In the genomic region with DNA sequence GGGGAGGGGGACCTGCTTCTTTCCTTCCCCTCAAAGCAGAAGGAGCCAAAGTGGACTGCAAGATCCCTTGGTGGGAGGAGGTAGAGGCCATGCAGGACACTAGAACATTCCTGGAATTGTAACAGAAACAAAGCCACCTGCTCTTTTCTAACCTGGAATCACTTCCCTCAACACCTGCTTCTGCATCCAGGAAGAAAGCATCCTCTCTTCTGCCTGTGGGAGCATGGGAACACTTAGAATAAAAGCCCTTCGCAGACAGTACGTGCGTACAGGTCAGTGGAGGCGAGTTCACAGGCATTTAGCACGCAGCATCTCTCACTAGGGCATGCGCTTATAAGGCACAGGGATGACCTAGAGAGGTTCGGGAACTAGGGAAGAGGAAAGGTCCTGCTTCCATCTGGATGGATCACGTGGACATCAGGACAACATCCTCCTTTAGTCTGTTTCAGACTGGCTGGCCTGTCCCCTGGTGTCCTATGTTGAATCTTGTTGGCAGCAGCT, we compare ENCODE assay signal across 10 mouse cellular contexts. TPM values are rescaled to one million over a fixed set of nuclear protein-coding genes. Genes with fewer than 3 reads are reported as not detected.
DNase-seq lines count a peak whose midpoint lies in the region; ATAC-seq and TF ChIP-seq lines count a peak whose summit lies in the region.
"Had no signal": no experiment of that assay in that cellular context is flagged by ENCODE, and none has a peak within 500 bp of the region (broad histone marks: within the 10 kb centered on the region; RNA-seq: fewer than 3 reads in every experiment).

No protein-coding gene starts in this region.

- no peak for ATAC-seq in megakaryocyte, adult 5-6 weeks (ENCODE audit: poor library complexity, severe bottlenecking)
- ATAC-seq in hindbrain, embryonic 16.5 days = peak; percentile 63
- ATAC-seq in neural tube, embryonic 14.5 days (ENCODE audit: low read depth) = peak; percentile 46

- WGBS in heart, adult 2 months = 74% methylated on average over 8 of the region's 8 CpGs
- 58% methylated on average over 8 of the region's 8 CpGs for WGBS in hindbrain, embryonic 16.5 days
- 56% methylated on average over 8 of the region's 8 CpGs for WGBS in neural tube, embryonic 14.5 days
- WGBS in cerebellum, adult 2 months = 76% methylated on average over 8 of the region's 8 CpGs

- H3K27ac ChIP-seq in heart, adult 2 months = no peak overlapping the region
- peak overlapping the region; percentile 2; the same call in 1 of the 2 replicates for H3K27ac ChIP-seq in hindbrain, embryonic 16.5 days (ENCODE audit: low read depth, low read length)
- H3K27ac ChIP-seq in neural tube, embryonic 14.5 days (ENCODE audit: low read depth, low read length) = no peak overlapping the region
- H3K27ac ChIP-seq in cerebellum, adult 2 months (ENCODE audit: insufficient read depth, low read length) = no peak overlapping the region
- H3K27ac ChIP-seq: liver, embryonic 13.5 days had no signal

- no peaks in the 10 kb centered on the region for H3K36me3 ChIP-seq in heart, adult 2 months (ENCODE audit: control insufficient read depth, insufficient read depth, low read length)
- no peaks in the 10 kb centered on the region for H3K36me3 ChIP-seq in megakaryocyte, embryonic 14.5 days (replicated peaks; ENCODE audit: low read length)
- no peaks in the 10 kb centered on the region for H3K36me3 ChIP-seq in hindbrain, embryonic 16.5 days (ENCODE audit: control insufficient read depth, insufficient read depth, low read length)
- no peaks in the 10 kb centered on the region for H3K36me3 ChIP-seq in neural tube, embryonic 14.5 days (ENCODE audit: control insufficient read depth, insufficient read depth, low read length)
- H3K36me3 ChIP-seq: liver, embryonic 13.5 days had no signal

- no peak overlapping the region for H3K4me3 ChIP-seq in heart, adult 2 months
- H3K4me3 ChIP-seq in megakaryocyte, embryonic 14.5 days (replicated peaks) = peak overlapping the region; percentile 75
- no peak overlapping the region for H3K4me3 ChIP-seq in hindbrain, embryonic 16.5 days (ENCODE audit: low read length)
- H3K4me3 ChIP-seq in neural tube, embryonic 14.5 days (ENCODE audit: low read depth, low read length) = no peak overlapping the region
- H3K4me3 ChIP-seq in cerebellum, adult 2 months (replicated peaks; ENCODE audit: insufficient read depth, low read depth, low read length) = no peak overlapping the region
- H3K4me3 ChIP-seq: liver, embryonic 13.5 days; myocyte had no signal

- no peaks in the 10 kb centered on the region for H3K27me3 ChIP-seq in heart, adult 2 months (ENCODE audit: control insufficient read depth, insufficient read depth, low read length)
- no peaks in the 10 kb centered on the region for H3K27me3 ChIP-seq in megakaryocyte, embryonic 14.5 days (replicated peaks)
- H3K27me3 ChIP-seq in hindbrain, embryonic 16.5 days (replicated peaks; ENCODE audit: control insufficient read depth, insufficient read depth, low read length) = no peaks in the 10 kb centered on the region
- H3K27me3 ChIP-seq in neural tube, embryonic 14.5 days (ENCODE audit: control insufficient read depth, insufficient read depth, low read length) = no peaks in the 10 kb centered on the region
- no peaks in the 10 kb centered on the region for H3K27me3 ChIP-seq in cerebellum, adult 2 months (ENCODE audit: control insufficient read depth, insufficient read depth, low read length)
- H3K27me3 ChIP-seq: liver, embryonic 13.5 days had no signal

- no peak overlapping the region for H3K9ac ChIP-seq in heart, adult 2 months (ENCODE audit: low read depth, low read length)
- 0 out of 2 replicates have a peak overlapping the region, but pooled peaks have one; percentile 7 for H3K9ac ChIP-seq in hindbrain, embryonic 16.5 days (ENCODE audit: low read depth, low read length)
- H3K9ac ChIP-seq in neural tube, embryonic 14.5 days (replicated peaks; ENCODE audit: low read depth, low read length) = no peak overlapping the region
- H3K9ac ChIP-seq: liver, embryonic 13.5 days had no signal

- H3K79me2 ChIP-seq in heart, adult 2 months (replicated peaks; ENCODE audit: control insufficient read depth, insufficient read depth, low read length) = no peaks in the 10 kb centered on the region

- no peak for TF ChIP-seq POLR2A in heart, adult 2 months (IDR thresholded peaks at IDR 0.05; ENCODE audit: insufficient read depth, low read depth, low read length)
- TF ChIP-seq POLR2A in cerebellum, adult 2 months (IDR thresholded peaks at IDR 0.05; ENCODE audit: borderline replicate concordance, insufficient read depth, low read length) = no peak

- TF ChIP-seq EP300 in heart, adult 2 months (IDR thresholded peaks at IDR 0.05; ENCODE audit: insufficient read depth, low read depth, low read length) = no peak

- intact Hi-C loops in heart, adult 2 months (cut with DNase I) = loop anchor here (1.0 to 10.0 kb wide), 5 partner anchors 26 to 404 kb away; no protein-coding TSS in a partner anchor
- intact Hi-C loops in heart, postnatal 10 days (cut with DNase I) = loop anchor here (2.0 to 5.0 kb wide), 3 partner anchors 22 to 406 kb away; no protein-coding TSS in a partner anchor

- H3K4me2 ChIP-seq in hindbrain, embryonic 16.5 days (ENCODE audit: low read length) = peak overlapping the region; percentile 5; the same call in 1 of the 2 replicates
- no peak overlapping the region for H3K4me2 ChIP-seq in neural tube, embryonic 14.5 days (ENCODE audit: low read depth, low read length)
- H3K4me2 ChIP-seq: liver, embryonic 13.5 days had no signal

- H3K9me3 ChIP-seq in megakaryocyte, embryonic 14.5 days = peaks cover 5% of the 10 kb centered on the region
- no peaks in the 10 kb centered on the region for H3K9me3 ChIP-seq in hindbrain, embryonic 16.5 days (ENCODE audit: control insufficient read depth, low read length)
- no peaks in the 10 kb centered on the region for H3K9me3 ChIP-seq in neural tube, embryonic 14.5 days (ENCODE audit: control insufficient read depth, low read length)
- H3K9me3 ChIP-seq: liver, embryonic 13.5 days had no signal

- no peaks in the 10 kb centered on the region; the same call in 1 of the 2 replicates for H3K4me1 ChIP-seq in heart, adult 2 months (ENCODE audit: control insufficient read depth, insufficient read depth, low read length)
- H3K4me1 ChIP-seq in megakaryocyte, embryonic 14.5 days = peaks cover 8% of the 10 kb centered on the region
- peaks cover 2% of the 10 kb centered on the region; the same call in 1 of the 2 replicates for H3K4me1 ChIP-seq in hindbrain, embryonic 16.5 days (ENCODE audit: control insufficient read depth, insufficient read depth, low read depth, low read length)
- H3K4me1 ChIP-seq in neural tube, embryonic 14.5 days (ENCODE audit: control insufficient read depth, insufficient read depth, low read length) = peaks cover 5% of the 10 kb centered on the region; the same call in 1 of the 2 replicates
- H3K4me1 ChIP-seq in cerebellum, adult 2 months (ENCODE audit: control insufficient read depth, insufficient read depth, low read length) = no peaks in the 10 kb centered on the region
- H3K4me1 ChIP-seq: liver, embryonic 13.5 days had no signal

- TF ChIP-seq CTCF in heart, adult 2 months (IDR thresholded peaks at IDR 0.05) = peak; percentile 1
- no peak for TF ChIP-seq CTCF in cerebellum, adult 2 months (IDR thresholded peaks at IDR 0.05; ENCODE audit: borderline replicate concordance, insufficient read depth, low read depth, low read length)

- no peak for DNase-seq in heart, adult 2 months
- DNase-seq in heart, postnatal 10 days = no peak
- DNase-seq in Muller cell, postnatal 12 days (ENCODE audit: inconsistent ontology term) = no peak
- DNase-seq in cerebellum, adult 2 months = no peak

RNA-seq across cellular contexts. Expression of a gene that starts 27.7 kb away (rescaled TPM):
- total RNA-seq in heart, adult 2 months (2021) = 100 to 1,000 TPM; 354 to 451 TPM
- 522 and 708 TPM in 2 replicates for polyA plus RNA-seq in heart, adult 2 months (2012; rRNA removed)
- total RNA-seq in heart, postnatal 10 days (2021) = 100 to 1,000 TPM; 456 to 731 TPM
- polyA plus RNA-seq in megakaryocyte, embryonic 14.5 days (2012; ENCODE audit: insufficient read depth, low replicate concordance) = 7.2 and 15.9 TPM in 2 replicates
- total RNA-seq in megakaryocyte, adult 5-6 weeks (2015) = 48.2 and 48.7 TPM in 2 replicates
- total RNA-seq in megakaryocyte, adult 5-6 weeks (2017) = 50.4 and 53.1 TPM in 2 replicates
- polyA plus RNA-seq in hindbrain, embryonic 16.5 days (2015; fragmentation: Nextera tagmentation; extraction: Ambion mirVana) = 4.5 and 6.5 TPM in 2 replicates
- 5.7 and 7.0 TPM in 2 replicates for polyA plus RNA-seq in neural tube, embryonic 14.5 days (2014; fragmentation: Nextera tagmentation; extraction: Ambion mirVana)
- 42.9 and 50.2 TPM in 2 replicates for polyA plus RNA-seq in cerebellum, adult 2 months (2012; rRNA removed)

RNA-seq across cellular contexts. Expression of a gene that starts 54.2 kb away (rescaled TPM):
- 10 to 100 TPM; 35.6 to 36.4 TPM for total RNA-seq in heart, adult 2 months (2021)
- 26.6 and 30.8 TPM in 2 replicates for polyA plus RNA-seq in heart, adult 2 months (2012; rRNA removed)
- 10 to 100 TPM; 38.4 to 46.2 TPM for total RNA-seq in heart, postnatal 10 days (2021)
- polyA plus RNA-seq in megakaryocyte, embryonic 14.5 days (2012; ENCODE audit: insufficient read depth, low replicate concordance) = 12.3 and 16.9 TPM in 2 replicates
- total RNA-seq in megakaryocyte, adult 5-6 weeks (2015) = 62.6 and 73.6 TPM in 2 replicates
- 71.0 TPM in 2 replicates for total RNA-seq in megakaryocyte, adult 5-6 weeks (2017)
- 107 and 108 TPM in 2 replicates for polyA plus RNA-seq in hindbrain, embryonic 16.5 days (2015; fragmentation: Nextera tagmentation; extraction: Ambion mirVana)
- 125 and 131 TPM in 2 replicates for polyA plus RNA-seq in neural tube, embryonic 14.5 days (2014; fragmentation: Nextera tagmentation; extraction: Ambion mirVana)
- 93.3 and 105 TPM in 2 replicates for polyA plus RNA-seq in cerebellum, adult 2 months (2012; rRNA removed)

Comparison
In these comparisons a context has a peak if more than half of its experiments do, and no peak if none do; other contexts are left out.
1. RNA of a gene that starts 27.7 kb away (polyA plus RNA-seq): 522 to 708 TPM in heart, adult 2 months; 42.9 to 50.2 TPM in cerebellum, adult 2 months, 7.2 to 15.9 TPM in megakaryocyte, embryonic 14.5 days, 5.7 to 7.0 TPM in neural tube, embryonic 14.5 days and 4.5 to 6.5 TPM in hindbrain, embryonic 16.5 days; every median in the first group is over 10 times any median in the second.